Mouse (Mus musculus): ENCODE data around the gene Pla2g1b. TPM values are rescaled to one million over a fixed set of nuclear protein-coding genes. Genes with fewer than 3 reads are reported as not detected.
"Not testable (repeated sequence)": the region's sequence is repeated elsewhere in the genome, so short reads cannot be mapped to it uniquely, and the experiment has no call there.

Pla2g1b gene
- polyA plus RNA-seq, 1 experiment: 55.4 TPM

DNA sequence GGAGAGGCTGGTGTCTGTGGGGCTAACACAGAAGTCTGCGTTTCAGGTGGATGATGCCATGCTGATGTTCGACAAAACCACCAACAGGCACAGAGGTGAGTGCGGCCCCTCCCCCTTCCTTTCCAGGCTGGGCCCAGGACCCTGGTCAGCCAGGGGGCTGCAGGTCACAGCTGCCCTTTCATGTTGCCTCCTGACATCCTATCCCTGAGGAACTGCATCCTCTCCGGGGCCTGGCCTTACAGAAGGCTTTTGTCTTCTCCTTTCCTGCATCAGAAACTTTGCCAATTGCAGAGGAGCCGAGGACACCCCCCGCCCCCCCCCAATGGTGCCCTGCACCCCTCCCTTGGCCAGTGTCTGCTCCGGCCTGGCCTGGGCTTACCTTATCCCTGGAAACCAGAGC, 27.4 kb upstream of the Pla2g1b start:
- H3K4me1 ChIP-seq (ENCODE audit: control insufficient read depth, insufficient read depth, low read length): peaks cover 18% of the 10 kb centered on the region
- no peaks in the 10 kb centered on the region for H3K36me3 ChIP-seq (ENCODE audit: control insufficient read depth, insufficient read depth, low read length, poor library complexity, severe bottlenecking)
- no peak overlapping the region for H3K9ac ChIP-seq (ENCODE audit: low read depth, poor library complexity, severe bottlenecking)
- peak overlapping the region; percentile 33; the same call in 1 of the 2 replicates for H3K27ac ChIP-seq (ENCODE audit: insufficient read depth, low read length)
- H3K4me3 ChIP-seq (ENCODE audit: low read depth, low read length): no peak overlapping the region
- TF ChIP-seq CTCF (IDR thresholded peaks at IDR 0.05; ENCODE audit: low read depth, low read length) (no peak), POLR2A (IDR thresholded peaks at IDR 0.05; ENCODE audit: insufficient read depth, low read length) (no peak), EP300 (IDR thresholded peaks at IDR 0.05; ENCODE audit: insufficient read depth, low read depth, low read length) (no peak)
- H3K9me3 ChIP-seq (replicated peaks; ENCODE audit: control insufficient read depth, insufficient read depth, low read length, poor library complexity, severe bottlenecking): no peaks in the 10 kb centered on the region
- no peaks in the 10 kb centered on the region for H3K27me3 ChIP-seq (ENCODE audit: control insufficient read depth, insufficient read depth, low read length, poor library complexity, severe bottlenecking)

GRCm38 (mm10) chr5:115441205-115441849, 24.7 kb upstream of the Pla2g1b start:
- Histone ChIP-seq H3K27me3 (ENCODE audit: control insufficient read depth, insufficient read depth, low read length, poor library complexity, severe bottlenecking) (no peaks in the 10 kb centered on the region), H3K4me1 (ENCODE audit: control insufficient read depth, insufficient read depth, low read length) (peaks cover 18% of the 10 kb centered on the region), H3K4me3 (ENCODE audit: low read depth, low read length) (no peak overlapping the region), H3K27ac (ENCODE audit: insufficient read depth, low read length) (no peak overlapping the region), H3K9ac (ENCODE audit: low read depth, poor library complexity, severe bottlenecking) (no peak overlapping the region), H3K36me3 (ENCODE audit: control insufficient read depth, insufficient read depth, low read length, poor library complexity, severe bottlenecking) (no peaks in the 10 kb centered on the region), H3K9me3 (replicated peaks; ENCODE audit: control insufficient read depth, insufficient read depth, low read length, poor library complexity, severe bottlenecking) (no peaks in the 10 kb centered on the region)
- no peak for TF ChIP-seq EP300 (IDR thresholded peaks at IDR 0.05; ENCODE audit: insufficient read depth, low read depth, low read length)
- peak; percentile 87 for TF ChIP-seq CTCF (IDR thresholded peaks at IDR 0.05; ENCODE audit: low read depth, low read length)

DNA sequence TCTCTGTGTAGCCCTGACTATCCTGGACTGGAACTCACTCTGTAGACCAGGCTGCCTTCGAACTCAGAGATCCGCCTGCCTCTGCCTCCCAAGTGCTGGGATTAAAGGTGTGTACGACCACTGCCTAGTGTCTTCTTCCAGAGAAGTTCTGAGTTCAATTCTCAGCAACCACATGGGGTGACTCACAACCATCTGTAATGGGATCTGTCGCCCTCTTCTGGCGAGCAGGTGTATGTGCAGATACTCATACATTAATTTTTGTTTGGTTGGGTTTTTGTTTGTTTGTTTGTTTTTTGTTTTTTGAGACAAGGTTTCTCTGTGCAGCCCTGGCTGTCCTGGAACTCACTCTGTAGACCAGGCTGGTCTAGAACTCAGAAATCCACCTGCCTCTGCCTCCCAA, 23.4 kb upstream of the Pla2g1b start:
- not testable (repeated sequence) for H3K9ac ChIP-seq (ENCODE audit: low read depth, poor library complexity, severe bottlenecking); H3K36me3 ChIP-seq (ENCODE audit: control insufficient read depth, insufficient read depth, low read length, poor library complexity, severe bottlenecking); H3K27ac ChIP-seq (ENCODE audit: insufficient read depth, low read length); H3K9me3 ChIP-seq (replicated peaks; ENCODE audit: control insufficient read depth, insufficient read depth, low read length, poor library complexity, severe bottlenecking); H3K27me3 ChIP-seq (ENCODE audit: control insufficient read depth, insufficient read depth, low read length, poor library complexity, severe bottlenecking); H3K4me3 ChIP-seq (ENCODE audit: low read depth, low read length)
- peaks cover 13% of the 10 kb centered on the region for H3K4me1 ChIP-seq (ENCODE audit: control insufficient read depth, insufficient read depth, low read length)
- TF ChIP-seq CTCF (IDR thresholded peaks at IDR 0.05; ENCODE audit: low read depth, low read length): peak; percentile 24

DNA sequence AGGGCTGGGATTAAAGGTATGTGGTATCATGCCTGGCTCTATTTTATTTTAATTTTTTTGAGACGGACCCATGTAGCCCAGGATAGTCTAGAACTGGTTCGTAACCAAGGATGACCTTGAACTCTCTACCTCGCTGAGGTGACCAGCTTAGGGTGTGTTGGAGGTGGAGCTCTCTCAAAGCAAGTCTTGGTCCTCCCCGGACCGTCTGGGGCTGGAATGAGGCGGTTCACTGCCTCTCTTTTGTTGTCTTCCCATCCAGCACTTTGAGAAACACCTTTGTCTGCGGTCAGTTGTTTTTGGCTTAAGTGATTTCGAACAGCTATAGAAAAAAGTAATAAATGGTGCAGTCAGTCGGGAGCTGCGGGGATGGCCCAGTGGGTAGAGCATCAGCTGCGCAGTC, 21.9 kb upstream of the Pla2g1b start:
- H3K4me1 ChIP-seq (ENCODE audit: control insufficient read depth, insufficient read depth, low read length): peaks cover 7% of the 10 kb centered on the region
- no peaks in the 10 kb centered on the region for H3K9me3 ChIP-seq (replicated peaks; ENCODE audit: control insufficient read depth, insufficient read depth, low read length, poor library complexity, severe bottlenecking)
- peak overlapping the region; percentile 28; the same call in 1 of the 2 replicates for H3K9ac ChIP-seq (ENCODE audit: low read depth, poor library complexity, severe bottlenecking)
- no peaks in the 10 kb centered on the region for H3K27me3 ChIP-seq (ENCODE audit: control insufficient read depth, insufficient read depth, low read length, poor library complexity, severe bottlenecking)
- peak overlapping the region; percentile 72 for H3K27ac ChIP-seq (ENCODE audit: insufficient read depth, low read length)
- no peaks in the 10 kb centered on the region for H3K36me3 ChIP-seq (ENCODE audit: control insufficient read depth, insufficient read depth, low read length, poor library complexity, severe bottlenecking)
- TF ChIP-seq CTCF (IDR thresholded peaks at IDR 0.05; ENCODE audit: low read depth, low read length) (no peak), EP300 (IDR thresholded peaks at IDR 0.05; ENCODE audit: insufficient read depth, low read depth, low read length) (peak; percentile 96), POLR2A (IDR thresholded peaks at IDR 0.05; ENCODE audit: insufficient read depth, low read length) (no peak)
- 0 out of 2 replicates have a peak overlapping the region, but pooled peaks have one; percentile 5 for H3K4me3 ChIP-seq (ENCODE audit: low read depth, low read length)

DNA sequence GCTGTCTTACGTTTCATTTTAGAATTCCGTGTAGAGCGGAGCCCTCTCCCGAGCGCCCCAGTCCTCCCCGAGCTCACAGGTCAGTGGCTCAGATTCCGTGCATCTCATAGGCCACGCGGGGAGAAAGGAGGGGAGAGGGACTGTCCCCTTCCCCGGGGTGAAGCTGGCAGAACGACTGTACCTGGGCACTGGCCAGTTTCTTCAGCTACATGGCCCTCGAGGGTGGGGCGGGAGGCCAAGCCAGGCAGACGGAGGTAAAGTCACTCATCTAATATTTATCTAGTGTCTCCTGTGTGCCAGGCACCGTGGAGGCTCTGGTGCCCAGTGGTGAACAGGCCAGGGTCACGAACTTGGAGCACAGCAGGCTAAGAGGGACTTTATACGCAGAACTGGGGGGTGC, 19.0 kb upstream of the Pla2g1b start:
- no peak overlapping the region for H3K4me3 ChIP-seq (ENCODE audit: low read depth, low read length)
- H3K4me1 ChIP-seq (ENCODE audit: control insufficient read depth, insufficient read depth, low read length): peaks cover 6% of the 10 kb centered on the region
- no peaks in the 10 kb centered on the region for H3K36me3 ChIP-seq (ENCODE audit: control insufficient read depth, insufficient read depth, low read length, poor library complexity, severe bottlenecking)
- H3K27me3 ChIP-seq (ENCODE audit: control insufficient read depth, insufficient read depth, low read length, poor library complexity, severe bottlenecking): no peaks in the 10 kb centered on the region
- no peak overlapping the region for H3K27ac ChIP-seq (ENCODE audit: insufficient read depth, low read length)
- TF ChIP-seq POLR2A (IDR thresholded peaks at IDR 0.05; ENCODE audit: insufficient read depth, low read length): no peak
- no peak for TF ChIP-seq CTCF (IDR thresholded peaks at IDR 0.05; ENCODE audit: low read depth, low read length)
- no peak for TF ChIP-seq EP300 (IDR thresholded peaks at IDR 0.05; ENCODE audit: insufficient read depth, low read depth, low read length)
- no peaks in the 10 kb centered on the region for H3K9me3 ChIP-seq (replicated peaks; ENCODE audit: control insufficient read depth, insufficient read depth, low read length, poor library complexity, severe bottlenecking)
- no peak overlapping the region; the same call in 1 of the 2 replicates for H3K9ac ChIP-seq (ENCODE audit: low read depth, poor library complexity, severe bottlenecking)

GRCm38 (mm10) chr5:115449247-115449646, 16.8 kb upstream of the Pla2g1b start:
- no peaks in the 10 kb centered on the region for H3K36me3 ChIP-seq (ENCODE audit: control insufficient read depth, insufficient read depth, low read length, poor library complexity, severe bottlenecking)
- peaks cover 5% of the 10 kb centered on the region for H3K4me1 ChIP-seq (ENCODE audit: control insufficient read depth, insufficient read depth, low read length)
- TF ChIP-seq POLR2A (IDR thresholded peaks at IDR 0.05; ENCODE audit: insufficient read depth, low read length): no peak
- TF ChIP-seq EP300 (IDR thresholded peaks at IDR 0.05; ENCODE audit: insufficient read depth, low read depth, low read length): no peak
- TF ChIP-seq CTCF (IDR thresholded peaks at IDR 0.05; ENCODE audit: low read depth, low read length): no peak
- no peaks in the 10 kb centered on the region for H3K27me3 ChIP-seq (ENCODE audit: control insufficient read depth, insufficient read depth, low read length, poor library complexity, severe bottlenecking)
- no peak overlapping the region for H3K27ac ChIP-seq (ENCODE audit: insufficient read depth, low read length)
- no peak overlapping the region for H3K9ac ChIP-seq (ENCODE audit: low read depth, poor library complexity, severe bottlenecking)
- no peaks in the 10 kb centered on the region for H3K9me3 ChIP-seq (replicated peaks; ENCODE audit: control insufficient read depth, insufficient read depth, low read length, poor library complexity, severe bottlenecking)
- H3K4me3 ChIP-seq (ENCODE audit: low read depth, low read length): no peak overlapping the region
